Mouse (Mus musculus): ENCODE measurements around the gene Tex19.1. TPM values are rescaled to one million over a fixed set of nuclear protein-coding genes. Genes with fewer than 3 reads are reported as not detected.

Gene Tex19.1
- polyA plus RNA-seq (2015; fragmentation: Nextera tagmentation; extraction: Ambion mirVana): not detected in 2 replicates

DNA sequence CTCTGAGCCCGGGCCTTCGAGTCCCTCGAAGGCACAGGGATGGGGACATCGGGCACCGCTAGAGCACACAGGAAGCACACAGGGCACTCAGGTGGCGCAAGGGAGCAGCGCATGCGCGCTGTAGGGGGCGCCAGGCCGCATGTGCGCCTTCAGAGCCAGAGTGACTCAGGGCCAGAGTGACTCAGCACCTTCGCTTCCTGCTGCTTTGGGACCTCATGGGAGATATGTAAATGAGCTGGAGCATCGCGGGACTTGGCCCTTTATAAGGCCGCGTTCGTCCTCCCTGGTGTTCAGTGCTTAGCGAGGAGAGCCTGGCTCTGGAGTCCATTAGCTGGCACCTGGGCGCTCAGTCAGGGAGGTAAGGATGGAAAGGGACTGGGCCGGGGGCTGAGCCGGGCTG lies at the start of gene Tex19.1:
TSS of gene Tex19.1 (plus strand) at position 279 of the 400 bp plus-strand sequence.

DNA sequence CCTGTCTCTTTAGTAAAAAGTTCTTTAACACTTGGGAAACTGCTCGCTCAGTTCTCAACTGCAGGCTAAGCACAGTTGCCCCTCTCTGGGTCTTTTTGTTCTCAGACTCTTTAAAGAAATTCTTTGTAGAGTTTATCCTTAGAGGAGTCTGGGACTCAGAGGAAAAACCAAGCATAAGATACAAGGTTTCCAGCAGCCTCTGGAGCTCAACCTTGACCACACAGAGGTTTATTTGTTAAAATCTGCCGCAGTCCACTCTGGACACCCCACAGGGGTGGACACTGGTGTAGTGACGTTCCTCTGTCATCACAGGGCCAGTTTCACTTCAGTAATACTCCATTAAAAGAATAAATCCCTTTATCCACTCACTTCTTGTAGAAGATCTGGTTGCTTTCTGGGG lies 27.4 kb upstream of the Tex19.1 start, which contains the start of gene Tex19.2:
TSS of gene Tex19.2 (minus strand) at position 101 of the 400 bp plus-strand sequence.

DNA sequence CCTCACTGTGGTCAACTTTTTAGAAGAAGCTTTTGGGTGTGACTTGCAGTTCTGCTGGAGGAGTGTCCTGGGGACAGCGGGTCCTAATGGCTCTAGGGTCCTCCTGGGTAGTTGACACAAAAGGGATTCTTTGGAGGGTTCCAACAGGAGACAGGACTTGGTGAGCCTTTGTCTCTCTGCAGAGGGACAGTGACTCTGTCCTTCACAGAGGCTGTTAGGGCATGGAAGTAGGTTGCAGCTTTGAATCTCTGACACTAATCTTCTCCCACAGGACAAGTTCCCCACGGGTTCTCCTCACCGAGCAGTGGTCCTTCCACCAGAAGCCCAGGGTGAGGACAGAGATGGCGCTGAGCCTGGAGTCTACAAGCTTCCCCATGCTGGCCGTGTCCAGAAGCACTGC lies 14.0 kb downstream of the Tex19.1 start, which contains the start of gene Uts2r:
TSS of gene Uts2r (plus strand) at position 301 of the 400 bp plus-strand sequence.

Other genes starting within 250 kb of the Tex19.1 start
- gene Ccdc57, start 213.3 kb upstream of the Tex19.1 start, polyA plus RNA-seq (2015; fragmentation: Nextera tagmentation; extraction: Ambion mirVana): 4.1 and 6.3 TPM in 2 replicates
- 10.1 and 11.9 TPM in 2 replicates for gene Slc16a3, start 197.7 kb upstream of the Tex19.1 start, polyA plus RNA-seq (2015; fragmentation: Nextera tagmentation; extraction: Ambion mirVana)
- gene Csnk1d, start 154.8 kb upstream of the Tex19.1 start, polyA plus RNA-seq (2015; fragmentation: Nextera tagmentation; extraction: Ambion mirVana): 53.8 and 75.9 TPM in 2 replicates
- gene Cd7, start 106.7 kb upstream of the Tex19.1 start, polyA plus RNA-seq (2015; fragmentation: Nextera tagmentation; extraction: Ambion mirVana): 0.73 and 0.98 TPM in 2 replicates
- gene Sectm1b, start 82.6 kb upstream of the Tex19.1 start, polyA plus RNA-seq (2015; fragmentation: Nextera tagmentation; extraction: Ambion mirVana): 1.3 TPM in 1 of 2 replicates, not detected in the other
- gene Sectm1a, start 64.9 kb upstream of the Tex19.1 start, polyA plus RNA-seq (2015; fragmentation: Nextera tagmentation; extraction: Ambion mirVana): 0.76 and 1.1 TPM in 2 replicates
- gene Tex19.2, start 27.5 kb upstream of the Tex19.1 start, polyA plus RNA-seq (2015; fragmentation: Nextera tagmentation; extraction: Ambion mirVana): 0.16 TPM in 1 of 2 replicates, not detected in the other
- gene Uts2r, start 14.1 kb downstream of the Tex19.1 start, polyA plus RNA-seq (2015; fragmentation: Nextera tagmentation; extraction: Ambion mirVana): 0.09 TPM in 1 of 2 replicates, not detected in the other
- 6.9 and 7.4 TPM in 2 replicates for gene Hexdc, start 58.3 kb downstream of the Tex19.1 start, polyA plus RNA-seq (2015; fragmentation: Nextera tagmentation; extraction: Ambion mirVana)
- gene Ogfod3, start 58.6 kb downstream of the Tex19.1 start, polyA plus RNA-seq (2015; fragmentation: Nextera tagmentation; extraction: Ambion mirVana): 29.3 and 40.0 TPM in 2 replicates
- 22.0 and 26.4 TPM in 2 replicates for gene Cybc1, start 83.2 kb downstream of the Tex19.1 start, polyA plus RNA-seq (2015; fragmentation: Nextera tagmentation; extraction: Ambion mirVana)
- 13.6 and 15.3 TPM in 2 replicates for gene Narf, start 91.1 kb downstream of the Tex19.1 start, polyA plus RNA-seq (2015; fragmentation: Nextera tagmentation; extraction: Ambion mirVana)
- 4.8 and 5.8 TPM in 2 replicates for gene Foxk2, start 113.8 kb downstream of the Tex19.1 start, polyA plus RNA-seq (2015; fragmentation: Nextera tagmentation; extraction: Ambion mirVana)
- gene Wdr45b, start 208.3 kb downstream of the Tex19.1 start, polyA plus RNA-seq (2015; fragmentation: Nextera tagmentation; extraction: Ambion mirVana): 74.8 and 82.6 TPM in 2 replicates
- gene Rab40b, start 242.1 kb downstream of the Tex19.1 start, polyA plus RNA-seq (2015; fragmentation: Nextera tagmentation; extraction: Ambion mirVana): 10.2 and 12.2 TPM in 2 replicates

Data from adrenal gland, postnatal 0 days (tissue).